Mouse (Mus musculus): ENCODE results near the gene Pdzph1. TPM values are rescaled to one million over a fixed set of nuclear protein-coding genes. Genes with fewer than 3 reads are reported as not detected.

The Pdzph1 gene
- total RNA-seq (2021) = not detected

GRCm38 (mm10) chr17:58991275-58991674 is at the start of gene Pdzph1:
TSS of gene Pdzph1 (minus strand) at chr17:58991375.
- no peak for DNase-seq

- DNase-seq = no peak
Measured at GRCm38 (mm10) chr17:59039754-59040153, 48.6 kb upstream of the Pdzph1 start.

- DNase-seq = no peak
Measured at GRCm38 (mm10) chr17:59033445-59033844, 42.3 kb upstream of the Pdzph1 start.

GRCm38 (mm10) chr17:59026336-59026735 is 35.2 kb upstream of the Pdzph1 start:
- DNase-seq = no peak

- DNase-seq = no peak
Measured at GRCm38 (mm10) chr17:59024502-59024901, 33.3 kb upstream of the Pdzph1 start.

- DNase-seq = no peak
Measured at GRCm38 (mm10) chr17:59023971-59024370, 32.8 kb upstream of the Pdzph1 start.

GRCm38 (mm10) chr17:59018666-59019065 is 27.5 kb upstream of the Pdzph1 start:
- no peak for DNase-seq

GRCm38 (mm10) chr17:59013091-59013459 is 21.9 kb upstream of the Pdzph1 start, which contains the start of gene Nudt12:
TSS of gene Nudt12 (minus strand) at chr17:59013372.
- peak; percentile 66 for DNase-seq

- DNase-seq = no peak
Measured at GRCm38 (mm10) chr17:59012421-59013090, 21.4 kb upstream of the Pdzph1 start.

- DNase-seq = no peak
Measured at GRCm38 (mm10) chr17:59011546-59012307, 20.6 kb upstream of the Pdzph1 start.

- no peak for DNase-seq
Measured at GRCm38 (mm10) chr17:58973237-58973636, 17.9 kb downstream of the Pdzph1 start.

- DNase-seq = peak; percentile 27
Measured at GRCm38 (mm10) chr17:58959905-58960304, 31.3 kb downstream of the Pdzph1 start.

- no peak for DNase-seq
Measured at GRCm38 (mm10) chr17:58957055-58957454, 34.1 kb downstream of the Pdzph1 start.

- DNase-seq = no peak
Measured at GRCm38 (mm10) chr17:58943015-58943822, 48.0 kb downstream of the Pdzph1 start.

- DNase-seq = no peak
Measured at GRCm38 (mm10) chr17:58938598-58938997, 52.6 kb downstream of the Pdzph1 start.

- DNase-seq = no peak
Measured at GRCm38 (mm10) chr17:58937533-58937932, 53.6 kb downstream of the Pdzph1 start.

- DNase-seq = no peak
Measured at GRCm38 (mm10) chr17:58932983-58933280, 58.2 kb downstream of the Pdzph1 start.

- no peak for DNase-seq
Measured at GRCm38 (mm10) chr17:58932279-58932982, 58.7 kb downstream of the Pdzph1 start.

GRCm38 (mm10) chr17:58924754-58925546 is 66.2 kb downstream of the Pdzph1 start:
- no peak for DNase-seq

- DNase-seq = no peak
Measured at GRCm38 (mm10) chr17:58923901-58924476, 67.2 kb downstream of the Pdzph1 start.

- no peak for DNase-seq
Measured at GRCm38 (mm10) chr17:58923316-58923866, 67.8 kb downstream of the Pdzph1 start.
